Mouse (Mus musculus) forebrain, embryonic 12.5 days (tissue): ENCODE measurements around the gene Nelfa. TPM values are rescaled to one million over a fixed set of nuclear protein-coding genes. Genes with fewer than 3 reads are reported as not detected.
"Not testable (repeated sequence)": the region's sequence is repeated elsewhere in the genome, so short reads cannot be mapped to it uniquely, and the experiment has no call there.

ENCODE experiments used
- ATAC-seq: fragments of 200-750 bp; cut with Nextera tagmentation; 2 replicates; pipeline ENCODE4 v1.8.0; 2017; ENCODE audit warnings: moderate TSS enrichment; ENCODE audit not compliant: low FRiP score
- H3K27ac ChIP-seq: fragments of 300-500 bp; sonication (generic); 2 replicates; pipeline ENCODE4 v1.5.1; 2016; ENCODE audit warnings: mild to moderate bottlenecking
- H3K27me3 ChIP-seq: fragments of 300-500 bp; sonication (generic); 2 replicates; pipeline ENCODE4 v1.6.1; 2016; ENCODE audit warnings: mild to moderate bottlenecking
- H3K36me3 ChIP-seq: fragments of 300-500 bp; sonication (generic); replicated peaks from 2 replicates; pipeline ENCODE4 v1.6.1; 2016; ENCODE audit warnings: mild to moderate bottlenecking
- H3K4me1 ChIP-seq: fragments of 300-500 bp; sonication (generic); 2 replicates; pipeline ENCODE4 v1.6.1; 2016
- H3K4me2 ChIP-seq: fragments of 300-500 bp; sonication (generic); 2 replicates; pipeline ENCODE4 v1.6.1; 2016; ENCODE audit warnings: mild to moderate bottlenecking, moderate library complexity
- H3K4me3 ChIP-seq: fragments of 300-500 bp; sonication (generic); replicated peaks from 2 replicates; pipeline ENCODE4 v1.5.1; 2016; ENCODE audit warnings: mild to moderate bottlenecking
- H3K9ac ChIP-seq: fragments of 300-500 bp; sonication (generic); 2 replicates; pipeline ENCODE4 v1.6.1; 2016; ENCODE audit warnings: mild to moderate bottlenecking
- H3K9me3 ChIP-seq: fragments of 300-500 bp; sonication (generic); 2 replicates; pipeline ENCODE4 v1.6.1; 2016
- WGBS: fragments of 180-500 bp; shearing (Covaris S2); methylation state at CpG from one replicate; pipeline ENCODE4 v1.1.7; 2016; 5-methylcytosine and 5-hydroxymethylcytosine counted together
- polyA plus RNA-seq: library from polyadenylated mRNA; unstranded; fragments of >200 nt; fragmentation: Nextera tagmentation; extraction: Ambion mirVana; gene quantifications from 2 replicates; pipeline ENCODE4 v1.2.1, GENCODE M21; 2016

Nelfa gene
- polyA plus RNA-seq, 1 experiment from 2014 or later = 63.7 TPM

GRCm38 (mm10) chr5:33937230-33937629 is 1.0 kb upstream of the Nelfa start:
- peaks cover 33% of the 10 kb centered on the region for H3K4me1 ChIP-seq
- H3K4me2 ChIP-seq = peak overlapping the region; percentile 61
- H3K4me3 ChIP-seq = peak overlapping the region; percentile 83; the same call in 1 of the 2 replicates
- H3K9ac ChIP-seq = no peak overlapping the region
- ATAC-seq = no peak
- WGBS = 100% methylated on average over 2 of the region's 2 CpGs
- H3K27ac ChIP-seq = no peak overlapping the region
- H3K27me3 ChIP-seq = no peaks in the 10 kb centered on the region
- H3K9me3 ChIP-seq = peaks cover 13% of the 10 kb centered on the region; the same call in 1 of the 2 replicates
- H3K36me3 ChIP-seq = peaks cover 4% of the 10 kb centered on the region; the same call in 1 of the 2 replicates

DNA sequence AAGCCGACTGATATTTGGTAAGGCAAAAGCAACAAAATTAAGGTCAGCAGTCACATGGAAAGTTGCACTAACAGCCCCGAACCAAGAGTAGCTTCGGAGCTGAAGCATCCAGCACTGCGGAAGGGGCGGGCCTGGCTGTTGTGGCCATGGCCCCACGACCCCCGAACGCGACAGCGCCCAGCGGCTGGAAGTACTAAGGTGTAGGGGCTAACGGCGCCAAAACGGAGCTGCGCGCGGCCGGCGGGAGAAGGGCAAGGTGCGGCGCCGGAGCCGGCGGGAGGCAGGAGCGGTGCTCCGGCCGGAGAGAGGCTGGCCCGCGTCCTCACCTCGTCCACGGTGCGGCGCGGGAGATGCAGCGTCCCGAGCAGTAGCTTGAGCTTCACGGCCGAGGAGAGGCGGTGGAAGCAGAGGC is 507 bp downstream of the Nelfa start:
- under 1% methylated on average over 39 of the region's 39 CpGs for WGBS
- Histone ChIP-seq H3K4me3 (peak overlapping the region; percentile 83), H3K9me3 (peaks cover 11% of the 10 kb centered on the region; the same call in 1 of the 2 replicates), H3K27ac (peak overlapping the region; percentile 93), H3K27me3 (no peaks in the 10 kb centered on the region), H3K4me1 (peaks cover 33% of the 10 kb centered on the region), H3K36me3 (peaks cover 10% of the 10 kb centered on the region), H3K4me2 (peak overlapping the region; percentile 61), H3K9ac (peak overlapping the region; percentile 80)
- peak; percentile 60 for ATAC-seq

- Histone ChIP-seq H3K4me2 (peak overlapping the region; percentile 61), H3K27me3 (no peaks in the 10 kb centered on the region), H3K9ac (peak overlapping the region; percentile 80; the same call in 1 of the 2 replicates), H3K4me1 (peaks cover 33% of the 10 kb centered on the region), H3K27ac (no peak overlapping the region), H3K4me3 (peak overlapping the region; percentile 83), H3K9me3 (0 out of 2 replicates have a peak, but pooled peaks cover 9% of the 10 kb centered on the region), H3K36me3 (peaks cover 17% of the 10 kb centered on the region)
- ATAC-seq = no peak
- WGBS = 82% methylated on average over 7 of the region's 7 CpGs
Observed at GRCm38 (mm10) chr5:33934877-33935276, 1.3 kb downstream of the Nelfa start.

GRCm38 (mm10) chr5:33934081-33934480 is 2.1 kb downstream of the Nelfa start:
- H3K27me3 ChIP-seq = no peaks in the 10 kb centered on the region
- peaks cover 25% of the 10 kb centered on the region for H3K36me3 ChIP-seq
- 0 out of 2 replicates have a peak, but pooled peaks cover 7% of the 10 kb centered on the region for H3K9me3 ChIP-seq
- H3K4me1 ChIP-seq = peaks cover 33% of the 10 kb centered on the region
- ATAC-seq = no peak
- no peak overlapping the region for H3K4me3 ChIP-seq
- no peak overlapping the region for H3K9ac ChIP-seq
- 93% methylated on average over 2 of the region's 2 CpGs for WGBS
- no peak overlapping the region for H3K27ac ChIP-seq
- H3K4me2 ChIP-seq = peak overlapping the region; percentile 61

GRCm38 (mm10) chr5:33932413-33932812 is 3.8 kb downstream of the Nelfa start:
- Histone ChIP-seq H3K4me1 (peaks cover 33% of the 10 kb centered on the region), H3K9me3 (0 out of 2 replicates have a peak, but pooled peaks cover 7% of the 10 kb centered on the region), H3K9ac (no peak overlapping the region), H3K27me3 (no peaks in the 10 kb centered on the region), H3K4me3 (no peak overlapping the region), H3K4me2 (no peak overlapping the region), H3K27ac (no peak overlapping the region), H3K36me3 (peaks cover 39% of the 10 kb centered on the region)
- no peak for ATAC-seq
- 81% methylated on average over 2 of the region's 2 CpGs for WGBS

DNA sequence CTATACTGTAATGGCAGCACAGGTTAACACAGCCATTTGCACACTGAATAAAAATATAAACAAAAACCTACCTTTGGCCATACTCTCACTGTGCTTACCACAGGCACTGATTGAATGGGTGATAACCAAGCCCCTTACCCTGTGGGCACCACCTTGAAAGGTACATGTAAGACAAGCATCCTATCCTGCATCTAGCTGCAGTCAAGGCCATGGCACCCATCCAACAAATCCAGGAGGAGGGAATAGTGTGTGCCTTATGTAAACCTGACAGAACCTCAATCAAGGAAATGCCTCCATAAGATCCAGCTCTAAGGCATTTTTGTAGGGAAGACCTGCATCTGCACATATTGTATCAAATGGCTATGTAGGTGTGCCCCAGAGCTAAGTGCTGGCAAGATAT is 10.0 kb downstream of the Nelfa start:
- H3K9ac ChIP-seq = no peak overlapping the region
- H3K4me1 ChIP-seq = no peaks in the 10 kb centered on the region
- no peak overlapping the region for H3K27ac ChIP-seq
- ATAC-seq = no peak
- peaks cover 50% of the 10 kb centered on the region for H3K36me3 ChIP-seq
- no peak overlapping the region for H3K4me2 ChIP-seq
- H3K9me3 ChIP-seq = 0 out of 2 replicates have a peak, but pooled peaks cover 7% of the 10 kb centered on the region
- H3K4me3 ChIP-seq = no peak overlapping the region
- no peaks in the 10 kb centered on the region for H3K27me3 ChIP-seq

DNA sequence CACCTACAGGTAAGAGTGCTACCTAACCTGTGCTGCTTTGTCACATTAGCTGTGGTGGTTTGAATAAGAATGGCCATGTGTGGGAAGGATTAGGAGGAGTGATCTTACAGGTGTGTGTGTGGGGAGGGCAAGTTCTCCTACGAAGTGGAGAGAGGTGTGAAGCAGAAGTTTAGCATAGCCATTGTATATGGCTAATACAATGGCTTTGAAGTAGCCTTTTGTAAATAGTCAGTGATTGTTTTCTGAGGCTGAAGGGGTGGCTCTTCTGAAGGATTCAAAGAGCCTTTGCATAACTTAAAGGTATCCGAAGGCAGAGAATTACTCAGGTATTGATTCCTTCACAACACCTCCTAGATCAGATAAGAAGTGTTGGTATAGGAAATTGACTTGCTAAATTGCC is 13.6 kb downstream of the Nelfa start:
- no peak for ATAC-seq
- Histone ChIP-seq H3K36me3 (peaks cover 48% of the 10 kb centered on the region), H3K4me1 (no peaks in the 10 kb centered on the region), H3K27me3 (no peaks in the 10 kb centered on the region), H3K9me3 (no peaks in the 10 kb centered on the region), H3K4me2 (no peak overlapping the region), H3K4me3 (no peak overlapping the region), H3K27ac (no peak overlapping the region), H3K9ac (no peak overlapping the region)
- 30% methylated on average over 2 of the region's 2 CpGs for WGBS

GRCm38 (mm10) chr5:33921486-33922235 is 14.6 kb downstream of the Nelfa start:
- Histone ChIP-seq H3K9ac (no peak overlapping the region), H3K4me2 (no peak overlapping the region), H3K9me3 (no peaks in the 10 kb centered on the region), H3K36me3 (peaks cover 42% of the 10 kb centered on the region), H3K27ac (no peak overlapping the region), H3K27me3 (no peaks in the 10 kb centered on the region), H3K4me3 (no peak overlapping the region), H3K4me1 (no peaks in the 10 kb centered on the region)
- 91% methylated on average over 7 of the region's 7 CpGs for WGBS
- ATAC-seq = no peak

DNA sequence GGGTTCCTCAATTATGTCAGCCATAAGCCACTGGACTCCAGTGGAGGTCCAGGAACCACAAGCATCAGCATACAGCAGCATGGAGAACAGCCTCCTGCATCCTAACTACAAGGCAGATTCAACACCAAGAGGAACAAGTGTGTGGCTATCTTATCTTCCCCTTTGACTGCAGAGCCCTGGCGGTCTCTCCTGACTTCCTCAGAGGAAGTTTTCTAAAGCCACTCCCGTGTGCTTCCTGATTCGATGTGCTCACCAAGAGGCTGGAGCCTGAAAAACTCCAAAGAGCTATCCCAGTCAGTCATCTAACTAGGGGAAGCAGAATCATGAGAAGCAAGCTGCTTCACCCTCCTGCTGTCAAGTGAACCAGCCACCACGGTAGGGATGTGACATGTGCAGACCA is 15.3 kb downstream of the Nelfa start:
- peaks cover 43% of the 10 kb centered on the region for H3K36me3 ChIP-seq

DNA sequence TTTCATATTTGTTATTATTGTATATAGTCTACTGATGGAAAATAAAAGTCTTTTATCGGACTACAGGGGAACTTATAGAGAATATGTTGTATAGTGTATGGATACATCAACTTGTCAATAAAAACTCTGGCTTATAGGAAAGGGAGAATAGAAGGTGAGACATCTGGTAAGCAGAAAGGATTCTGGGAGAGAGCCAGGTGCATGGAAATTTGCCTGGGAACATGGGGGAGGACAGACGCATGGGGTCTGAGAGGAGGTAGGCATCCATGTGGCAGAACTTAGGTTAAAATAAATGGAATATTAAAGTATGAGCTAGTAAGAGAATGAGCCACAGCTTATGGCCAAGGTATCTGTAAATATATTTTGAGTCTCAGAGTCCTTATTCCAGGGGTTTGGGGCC is 16.2 kb downstream of the Nelfa start:
- Histone ChIP-seq H3K27ac (no peak overlapping the region), H3K4me2 (no peak overlapping the region), H3K36me3 (peaks cover 51% of the 10 kb centered on the region), H3K27me3 (no peaks in the 10 kb centered on the region), H3K4me1 (no peaks in the 10 kb centered on the region), H3K4me3 (no peak overlapping the region), H3K9ac (no peak overlapping the region), H3K9me3 (no peaks in the 10 kb centered on the region)
- ATAC-seq = no peak
- WGBS = 96% methylated on average over 2 of the region's 2 CpGs

More for the DNA sequence above, 15.3 kb downstream of the Nelfa start:
- Histone ChIP-seq H3K27ac (no peak overlapping the region), H3K4me1 (no peaks in the 10 kb centered on the region), H3K4me2 (no peak overlapping the region), H3K9ac (no peak overlapping the region), H3K9me3 (no peaks in the 10 kb centered on the region), H3K4me3 (no peak overlapping the region), H3K27me3 (no peaks in the 10 kb centered on the region)
- WGBS = 91% methylated on average over 4 of the region's 4 CpGs
- ATAC-seq = no peak

DNA sequence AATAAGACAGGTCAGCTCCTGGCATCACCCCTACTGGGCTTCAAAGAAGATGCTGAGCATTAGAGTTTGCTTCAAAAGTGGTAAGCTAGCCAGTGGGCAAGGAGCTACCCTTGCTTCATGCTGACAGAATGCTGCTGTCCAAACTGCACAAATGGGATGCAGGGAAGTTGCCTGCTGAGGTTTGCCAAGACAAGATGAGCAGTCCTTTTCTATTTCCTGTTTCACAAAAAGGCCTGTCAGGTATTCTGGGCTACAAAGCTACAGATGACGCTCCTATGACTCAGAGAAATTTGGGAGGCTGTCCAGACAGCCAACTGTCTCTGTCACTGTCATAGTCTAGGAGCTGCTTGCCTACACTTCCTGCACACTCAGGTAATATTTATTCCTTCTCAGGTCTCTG is 16.7 kb downstream of the Nelfa start:
- Histone ChIP-seq H3K9ac (no peak overlapping the region), H3K36me3 (peaks cover 51% of the 10 kb centered on the region), H3K9me3 (no peaks in the 10 kb centered on the region), H3K27me3 (no peaks in the 10 kb centered on the region), H3K4me3 (no peak overlapping the region), H3K4me2 (no peak overlapping the region), H3K4me1 (no peaks in the 10 kb centered on the region), H3K27ac (no peak overlapping the region)
- ATAC-seq = no peak
- 88% methylated on average over 1 of the region's 1 CpGs for WGBS

DNA sequence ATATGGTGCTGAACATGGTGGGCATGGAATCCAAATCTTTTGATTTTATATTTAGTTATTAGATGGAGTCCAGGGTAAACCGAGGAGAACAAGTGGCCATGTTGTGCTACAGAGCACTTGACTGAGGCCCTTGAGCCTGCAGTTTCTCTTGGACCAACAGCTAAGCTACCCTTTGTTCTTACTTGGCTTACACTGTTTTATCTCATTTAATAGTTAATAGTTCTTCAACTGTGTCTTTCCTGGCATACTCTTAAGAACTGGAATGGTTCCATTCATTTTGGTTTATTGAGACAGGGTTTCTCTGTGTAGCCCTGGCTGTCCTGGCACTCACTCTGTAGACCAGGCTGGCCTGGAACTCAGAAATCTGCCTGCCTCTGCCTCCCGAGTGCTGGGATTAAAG is 19.6 kb downstream of the Nelfa start:
- WGBS = 91% methylated on average over 2 of the region's 2 CpGs
- peaks cover 63% of the 10 kb centered on the region for H3K36me3 ChIP-seq
- H3K27me3 ChIP-seq, H3K9me3 ChIP-seq, H3K4me1 ChIP-seq, H3K9ac ChIP-seq, H3K27ac ChIP-seq, H3K4me2 ChIP-seq, H3K4me3 ChIP-seq, ATAC-seq: not testable (repeated sequence)

- ATAC-seq, H3K4me2 ChIP-seq, H3K27me3 ChIP-seq, H3K9ac ChIP-seq, H3K4me1 ChIP-seq, H3K27ac ChIP-seq, H3K4me3 ChIP-seq, H3K9me3 ChIP-seq: not testable (repeated sequence)
- H3K36me3 ChIP-seq = peaks cover 47% of the 10 kb centered on the region
Observed at GRCm38 (mm10) chr5:33915031-33915430, 21.2 kb downstream of the Nelfa start.
